Mouse (Mus musculus) B cell, adult 67 days (primary cell): ENCODE data around the gene Pex1. TPM values are rescaled to one million over a fixed set of nuclear protein-coding genes. Genes with fewer than 3 reads are reported as not detected.

Experiments used
- total RNA-seq, 2 experiments: library from RNA; stranded (reverse); gene quantifications; 4 replicates each; pipeline ENCODE4 v1.2.4; 2023

Pex1 gene
- total RNA-seq, result 10 to 100 TPM; 25.7 to 30.4 TPM

GRCm38 (mm10) chr5:3595693-3596398 lies at the start of gene Pex1:
Pex1 (plus strand) TSS chr5:3596066.

GRCm38 (mm10) chr5:3571266-3571665 lies 24.6 kb upstream of the Pex1 start, which contains the start of gene 1700109H08Rik:
1700109H08Rik (plus strand) TSS chr5:3571566.

GRCm38 (mm10) chr5:3596399-3596766 lies 517 bp downstream of the Pex1 start, which contains the start of gene Rbm48:
Rbm48 (minus strand) TSS chr5:3596585.

GRCm38 (mm10) chr5:3650881-3651280 lies 55.0 kb downstream of the Pex1 start, which contains the start of gene Tmbim7:
Tmbim7 (plus strand) TSS chr5:3651181.

GRCm38 (mm10) chr5:3657085-3657484 lies 61.2 kb downstream of the Pex1 start, which contains the start of gene Gatad1:
Gatad1 (minus strand) TSS chr5:3657185.

Other genes with a start within 250 kb of the Pex1 start
- gene Fam133b, start 52.2 kb upstream of the Pex1 start, total RNA-seq, result 10 to 100 TPM; 83.3 to 86.2 TPM
- 10 to 100 TPM; 20.4 to 22.8 TPM for gene 1700109H08Rik, start 24.5 kb upstream of the Pex1 start, total RNA-seq
- 10 to 100 TPM; 63.1 to 75.4 TPM for gene Rbm48, start 519 bp downstream of the Pex1 start, total RNA-seq
- gene Tmbim7, start 55.1 kb downstream of the Pex1 start, total RNA-seq, result not detected
- 10 to 100 TPM; 45.8 to 51.8 TPM for gene Gatad1, start 61.1 kb downstream of the Pex1 start, total RNA-seq
- 10 to 100 TPM; 57.0 to 67.2 TPM for gene Ankib1, start 206.9 kb downstream of the Pex1 start, total RNA-seq
- 10 to 100 TPM; 86.9 to 96.9 TPM for gene Krit1, start 207.1 kb downstream of the Pex1 start, total RNA-seq
- under 1 TPM; 0.17 to 0.18 TPM for gene Lrrd1, start 249.1 kb downstream of the Pex1 start, total RNA-seq